Mouse (Mus musculus) embryonic facial prominence, embryonic 11.5 days (tissue): ENCODE measurements around the gene Farp2. TPM values are rescaled to one million over a fixed set of nuclear protein-coding genes. Genes with fewer than 3 reads are reported as not detected.

Source experiments
- ATAC-seq: fragments of 200-750 bp; cut with Nextera tagmentation; replicated peaks from 2 replicates; pipeline ENCODE4 v1.8.0; 2017; ENCODE audit warnings: low read depth; ENCODE audit not compliant: insufficient number of reproducible peaks, low FRiP score, low TSS enrichment
- DNase-seq: peaks from one replicate; pipeline ENCODE4 v3.0.0-alpha.2; 2015; ENCODE audit warnings: low spot score
- H3K27ac ChIP-seq: fragments of 300-500 bp; sonication (generic); replicated peaks from 2 replicates; pipeline ENCODE4 v1.5.1; 2014; ENCODE audit warnings: mild to moderate bottlenecking, low read depth, low read length, control low read depth
- H3K27me3 ChIP-seq: fragments of 300-500 bp; sonication (generic); 2 replicates; pipeline ENCODE4 v1.6.1; 2014; ENCODE audit warnings: mild to moderate bottlenecking, low read length, moderate library complexity, mixed read lengths; ENCODE audit not compliant: control insufficient read depth, insufficient read depth
- H3K36me3 ChIP-seq: fragments of 300-500 bp; sonication (generic); replicated peaks from 2 replicates; pipeline ENCODE4 v1.6.1; 2014; ENCODE audit warnings: low read depth, mild to moderate bottlenecking, low read length, moderate library complexity, mixed read lengths; ENCODE audit not compliant: control insufficient read depth, insufficient read depth
- H3K4me1 ChIP-seq: fragments of 300-500 bp; sonication (generic); 2 replicates; pipeline ENCODE4 v1.6.1; 2014; ENCODE audit warnings: low read length, mixed read lengths; ENCODE audit not compliant: control insufficient read depth, insufficient read depth
- H3K4me2 ChIP-seq: fragments of 300-500 bp; sonication (generic); 2 replicates; pipeline ENCODE4 v1.6.1; 2014; ENCODE audit warnings: low read depth, mild to moderate bottlenecking, control low read depth, low read length, moderate library complexity
- H3K4me3 ChIP-seq: fragments of 300-500 bp; sonication (generic); 2 replicates; pipeline ENCODE4 v1.5.1; 2014; ENCODE audit warnings: low read depth, low read length, control low read depth
- H3K9ac ChIP-seq: fragments of 300-500 bp; sonication (generic); replicated peaks from 2 replicates; pipeline ENCODE4 v1.6.1; 2014; ENCODE audit warnings: mild to moderate bottlenecking, control low read depth, low read length
- H3K9me3 ChIP-seq: fragments of 300-500 bp; sonication (generic); replicated peaks from 2 replicates; pipeline ENCODE4 v1.6.1; 2016; ENCODE audit warnings: mild to moderate bottlenecking, low read length, inconsistent platforms, mixed read lengths; ENCODE audit not compliant: control insufficient read depth
- WGBS: fragments of 180-500 bp; shearing (Covaris S2); extraction: QIAGEN DNeasy Blood & Tissue Kit; methylation state at CpG from one replicate; pipeline ENCODE4 v1.1.7; 2014; 5-methylcytosine and 5-hydroxymethylcytosine counted together
- polyA plus RNA-seq: library from polyadenylated mRNA; unstranded; fragments of >200 nt; fragmentation: Nextera tagmentation; extraction: Ambion mirVana; gene quantifications from 2 replicates; pipeline ENCODE4 v1.2.1, GENCODE M21; 2014

Gene Farp2
- polyA plus RNA-seq, 1 experiment from 2014 or later, result 6.9 TPM

DNA sequence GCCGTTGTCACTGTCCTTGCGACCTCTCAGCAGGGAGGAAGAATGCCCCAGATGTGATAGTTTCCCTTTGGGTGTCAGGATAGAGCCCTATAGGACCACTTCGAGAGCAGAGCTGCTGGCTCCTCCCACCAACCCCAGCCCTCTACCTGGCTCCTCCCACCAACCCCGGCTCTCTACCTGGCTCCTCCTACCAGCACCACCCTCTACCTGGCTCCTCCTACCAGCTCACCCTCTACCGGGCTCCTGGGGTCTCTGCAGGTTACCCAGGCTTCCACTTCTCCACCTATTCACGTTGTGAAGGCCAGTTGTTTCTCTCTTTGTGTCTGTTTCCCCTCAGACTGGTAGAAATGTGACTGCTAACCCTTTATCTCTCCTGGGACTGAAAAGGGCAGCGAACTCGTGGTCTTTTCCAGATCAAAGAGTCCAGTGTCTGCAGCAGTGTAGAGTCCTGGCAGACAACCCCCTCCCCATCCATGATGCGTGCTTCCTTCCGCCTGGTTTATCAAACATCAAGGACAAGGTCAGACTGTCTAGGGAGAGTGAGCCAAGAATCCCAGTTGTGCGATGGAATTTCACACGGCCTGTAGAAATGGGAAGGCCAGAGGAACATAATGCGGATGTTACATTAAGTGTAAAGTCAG is 156.0 kb downstream of the Farp2 start:
- H3K27ac ChIP-seq, result no peak overlapping the region
- no peak overlapping the region for H3K4me3 ChIP-seq
- ATAC-seq, result no peak
- no peak overlapping the region for H3K4me2 ChIP-seq
- WGBS, result 24% methylated on average over 13 of the region's 13 CpGs
- H3K9ac ChIP-seq, result no peak overlapping the region
- no peaks in the 10 kb centered on the region; the same call in 1 of the 2 replicates for H3K4me1 ChIP-seq
- no peaks in the 10 kb centered on the region for H3K27me3 ChIP-seq
- no peaks in the 10 kb centered on the region for H3K36me3 ChIP-seq
- H3K9me3 ChIP-seq, result no peaks in the 10 kb centered on the region
- DNase-seq, result peak; percentile 26

DNA sequence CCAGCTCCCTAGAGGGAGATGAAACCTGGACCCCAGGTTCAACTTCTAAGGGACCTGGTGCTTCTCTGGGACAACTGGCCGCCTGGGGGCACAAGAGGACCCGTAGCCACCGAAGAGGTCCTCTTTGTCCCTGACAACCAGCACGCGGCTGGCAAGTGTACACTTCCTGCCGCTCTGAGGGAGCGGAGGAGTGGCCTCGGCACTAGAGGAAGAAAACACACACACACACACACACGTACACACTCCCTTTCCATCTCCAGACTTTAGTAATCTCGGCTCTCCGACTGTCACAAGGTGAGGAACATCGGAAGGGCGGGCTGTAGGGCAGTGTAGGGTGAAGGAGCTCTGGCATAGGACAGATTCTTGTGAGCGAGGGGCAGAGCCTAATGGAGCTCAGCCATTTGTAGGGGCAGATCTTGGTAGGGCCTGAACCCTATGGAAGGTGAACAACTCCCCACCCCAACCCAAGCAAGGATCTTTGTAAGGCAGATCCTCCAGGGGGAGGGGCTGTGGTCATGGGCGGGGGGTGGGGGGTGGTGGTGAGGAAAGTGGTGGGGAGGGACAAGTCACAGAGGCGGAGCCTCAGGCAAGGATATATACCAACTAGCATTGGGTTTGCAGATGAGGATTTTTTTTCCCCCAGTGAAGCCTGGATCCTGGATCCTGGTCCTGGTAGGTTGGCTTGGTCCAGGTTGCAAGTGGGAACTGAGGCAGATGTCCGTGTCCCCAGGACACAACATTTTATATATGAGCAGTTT is 157.1 kb downstream of the Farp2 start:
- Histone ChIP-seq H3K4me3 (peak overlapping the region; percentile 25), H3K4me2 (peak overlapping the region; percentile 29), H3K4me1 (no peaks in the 10 kb centered on the region; the same call in 1 of the 2 replicates), H3K27ac (0 out of 2 replicates have a peak overlapping the region, but pooled peaks have one; percentile 48), H3K36me3 (no peaks in the 10 kb centered on the region), H3K27me3 (no peaks in the 10 kb centered on the region), H3K9ac (peak overlapping the region; percentile 58), H3K9me3 (no peaks in the 10 kb centered on the region)
- DNase-seq (peak; percentile 79), ATAC-seq (peak; percentile 75)
- WGBS, result 15% methylated on average over 17 of the region's 17 CpGs

- no peak overlapping the region for H3K9ac ChIP-seq
- DNase-seq, result no peak
- H3K9me3 ChIP-seq, result no peaks in the 10 kb centered on the region
- H3K36me3 ChIP-seq, result no peaks in the 10 kb centered on the region
- H3K27me3 ChIP-seq, result no peaks in the 10 kb centered on the region
- no peak overlapping the region for H3K4me3 ChIP-seq
- no peaks in the 10 kb centered on the region; the same call in 1 of the 2 replicates for H3K4me1 ChIP-seq
- no peak overlapping the region for H3K27ac ChIP-seq
- ATAC-seq, result no peak
- no peak overlapping the region for H3K4me2 ChIP-seq
These were observed 158.1 kb downstream of the Farp2 start for GRCm38 (mm10) chr1:93669941-93670340.

Other genes with a start within 250 kb of the Farp2 start
- 32.5 and 34.9 TPM in 2 replicates for gene Mterf4, start 206.2 kb upstream of the Farp2 start, polyA plus RNA-seq
- 85.5 and 112 TPM in 2 replicates for gene Ppp1r7, start 169.2 kb upstream of the Farp2 start, polyA plus RNA-seq
- gene Pask, start 168.6 kb upstream of the Farp2 start, polyA plus RNA-seq, result 19.7 and 20.1 TPM in 2 replicates
- gene Ano7, start 138.1 kb upstream of the Farp2 start, polyA plus RNA-seq, result 0.06 and 0.42 TPM in 2 replicates
- gene Hdlbp, start 33.3 kb upstream of the Farp2 start, polyA plus RNA-seq, result 106 TPM in 2 replicates
- gene Stk25, start 146.6 kb downstream of the Farp2 start, polyA plus RNA-seq, result 170 and 201 TPM in 2 replicates
- gene Bok, start 173.6 kb downstream of the Farp2 start, polyA plus RNA-seq, result 24.6 and 25.6 TPM in 2 replicates
- 104 and 109 TPM in 2 replicates for gene Atg4b, start 239.4 kb downstream of the Farp2 start, polyA plus RNA-seq
- gene Thap4, start 242.8 kb downstream of the Farp2 start, polyA plus RNA-seq, result 45.3 and 45.5 TPM in 2 replicates